Mouse (Mus musculus): ENCODE data around the gene A930033H14Rik.

DNA sequence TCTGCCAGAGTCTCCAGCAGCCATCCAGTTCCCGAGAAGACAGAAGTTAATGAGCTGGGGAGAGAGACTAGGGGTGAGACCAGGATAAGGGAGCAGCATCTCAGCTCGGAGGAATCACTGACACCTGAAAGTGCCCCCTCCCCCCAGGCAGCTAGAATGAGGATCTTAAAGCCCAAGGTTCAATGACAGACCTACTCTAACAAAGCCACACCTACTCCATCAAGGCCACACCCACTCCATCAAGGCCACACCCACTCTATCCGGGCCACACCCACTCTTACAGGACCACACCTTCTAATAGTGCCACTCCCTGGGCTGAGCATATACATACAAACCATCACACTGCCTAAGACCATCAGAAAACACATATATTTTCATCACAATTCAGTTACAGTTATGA, 24.3 kb upstream of the A930033H14Rik start:
- no peak for TF ChIP-seq POLR2A (IDR thresholded peaks at IDR 0.05; ENCODE audit: extremely low read depth, insufficient read depth, low read length)
- TF ChIP-seq CTCF (IDR thresholded peaks at IDR 0.05; ENCODE audit: extremely low read depth, insufficient read depth, low read length): no peak

Data from cortical plate, adult 2 months (tissue).